Mouse (Mus musculus) liver, postnatal 0 days (tissue): ENCODE data around the gene Pbld1. TPM values are rescaled to one million over a fixed set of nuclear protein-coding genes. Genes with fewer than 3 reads are reported as not detected.
A peak's percentile ranks its signal among the peaks of the same experiment; 100 is the strongest.

Experiments
- ATAC-seq: fragments of 200-750 bp; cut with Nextera tagmentation; 2 replicates; pipeline ENCODE4 v1.8.0; 2017; ENCODE audit warnings: mild to moderate bottlenecking, moderate library complexity
- DNase-seq: peaks from one replicate; pipeline ENCODE4 v3.0.0-alpha.2; 2016
- H3K27ac ChIP-seq: fragments of 300-500 bp; sonication (generic); 2 replicates; pipeline ENCODE4 v1.5.1; 2014; ENCODE audit warnings: antibody characterized with exemption, moderate library complexity, mild to moderate bottlenecking, low read depth
- H3K27me3 ChIP-seq: fragments of 300-500 bp; sonication (generic); 2 replicates; pipeline ENCODE4 v1.6.1; 2014; ENCODE audit warnings: low read length, control low read depth, mixed read lengths; ENCODE audit not compliant: insufficient read depth
- H3K36me3 ChIP-seq: fragments of 300-500 bp; sonication (generic); replicated peaks from 2 replicates; pipeline ENCODE4 v1.6.1; 2014; ENCODE audit warnings: mild to moderate bottlenecking, control low read depth, low read length, moderate library complexity, mixed read lengths; ENCODE audit not compliant: insufficient read depth
- H3K4me1 ChIP-seq: fragments of 300-500 bp; sonication (generic); 2 replicates; pipeline ENCODE4 v1.6.1; 2014; ENCODE audit warnings: antibody characterized with exemption, mild to moderate bottlenecking, control low read depth; ENCODE audit not compliant: insufficient read depth
- H3K4me2 ChIP-seq: fragments of 300-500 bp; sonication (generic); 2 replicates; pipeline ENCODE4 v1.6.1; 2014; ENCODE audit warnings: low read depth, mild to moderate bottlenecking, low read length, moderate library complexity, mixed read lengths
- H3K4me3 ChIP-seq: fragments of 300-500 bp; sonication (generic); 2 replicates; pipeline ENCODE4 v1.5.1; 2014; ENCODE audit warnings: low read depth, low read length
- H3K9ac ChIP-seq: fragments of 300-500 bp; sonication (generic); replicated peaks from 2 replicates; pipeline ENCODE4 v1.6.1; 2014; ENCODE audit warnings: mild to moderate bottlenecking, moderate library complexity
- H3K9me3 ChIP-seq: fragments of 300-500 bp; sonication (generic); 2 replicates; pipeline ENCODE4 v1.6.1; 2016; ENCODE audit warnings: mild to moderate bottlenecking, control low read depth, low read length, mixed read lengths
- CTCF ChIP-seq: sonication (generic); IDR thresholded peaks from 2 replicates; pipeline ENCODE4 v1.5.1; 2016; ENCODE audit warnings: antibody characterized with exemption, low read depth
- EP300 ChIP-seq: IDR thresholded peaks from 2 replicates; pipeline ENCODE4 v1.6.1; 2016; ENCODE audit warnings: antibody characterized with exemption, low read depth, mild to moderate bottlenecking
- whole genome bisulfite sequencing: fragments of 180-500 bp; shearing (Covaris S2); extraction: QIAGEN DNeasy Blood & Tissue Kit; methylation state at CpG from one replicate; pipeline ENCODE4 v1.1.7; 2014; ENCODE audit not compliant: insufficient replicate concordance; 5-methylcytosine and 5-hydroxymethylcytosine counted together
- polyA plus RNA-seq: library from polyadenylated mRNA; unstranded; fragments of >200 nt; fragmentation: Nextera tagmentation; extraction: Ambion mirVana; gene quantifications from 2 replicates; pipeline ENCODE4 v1.2.1, GENCODE M21; 2015

The Pbld1 gene
- polyA plus RNA-seq, 1 experiment from 2014 or later: 67.6 TPM

DNA sequence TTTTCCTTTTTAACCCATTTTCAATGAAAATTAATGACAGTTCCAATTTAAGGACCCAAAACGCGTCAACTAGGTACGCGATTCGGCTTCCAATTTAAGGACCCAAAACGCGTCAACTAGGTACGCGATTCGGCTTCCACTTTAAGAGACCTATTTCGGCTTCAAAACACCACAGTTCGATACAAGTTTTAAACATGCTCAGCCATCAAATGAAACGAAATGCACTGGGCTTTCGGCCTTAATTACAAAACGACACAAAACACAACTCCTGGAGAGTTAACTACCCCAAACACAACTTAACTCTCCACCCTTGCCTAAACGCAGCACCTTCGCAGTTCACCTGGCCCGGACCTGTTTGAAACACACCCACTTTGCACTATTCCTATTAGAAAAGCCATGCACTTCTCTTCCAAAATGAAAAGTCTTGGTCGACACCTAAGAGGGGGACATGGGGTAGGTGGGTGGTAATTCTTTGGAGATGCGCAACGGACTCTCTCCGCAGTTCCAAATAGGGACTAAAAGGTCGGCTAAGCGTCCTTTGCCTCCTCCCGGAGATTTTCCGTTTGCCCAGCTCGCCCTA is 37.3 kb upstream of the Pbld1 start:
- peak overlapping the region; percentile 82 for H3K4me2 ChIP-seq
- ATAC-seq (no peak), DNase-seq (no peak)
- H3K36me3 ChIP-seq: peaks cover 4% of the 10 kb centered on the region; the same call in 1 of the 2 replicates
- no peaks in the 10 kb centered on the region for H3K9me3 ChIP-seq
- TF ChIP-seq EP300 (no peak), CTCF (no peak)
- peaks cover 22% of the 10 kb centered on the region for H3K4me1 ChIP-seq
- peak overlapping the region; percentile 100 for H3K9ac ChIP-seq
- peak overlapping the region; percentile 99 for H3K4me3 ChIP-seq
- under 1% methylated on average over 27 of the region's 27 CpGs for WGBS
- H3K27ac ChIP-seq: peak overlapping the region; percentile 100
- no peaks in the 10 kb centered on the region for H3K27me3 ChIP-seq

DNA sequence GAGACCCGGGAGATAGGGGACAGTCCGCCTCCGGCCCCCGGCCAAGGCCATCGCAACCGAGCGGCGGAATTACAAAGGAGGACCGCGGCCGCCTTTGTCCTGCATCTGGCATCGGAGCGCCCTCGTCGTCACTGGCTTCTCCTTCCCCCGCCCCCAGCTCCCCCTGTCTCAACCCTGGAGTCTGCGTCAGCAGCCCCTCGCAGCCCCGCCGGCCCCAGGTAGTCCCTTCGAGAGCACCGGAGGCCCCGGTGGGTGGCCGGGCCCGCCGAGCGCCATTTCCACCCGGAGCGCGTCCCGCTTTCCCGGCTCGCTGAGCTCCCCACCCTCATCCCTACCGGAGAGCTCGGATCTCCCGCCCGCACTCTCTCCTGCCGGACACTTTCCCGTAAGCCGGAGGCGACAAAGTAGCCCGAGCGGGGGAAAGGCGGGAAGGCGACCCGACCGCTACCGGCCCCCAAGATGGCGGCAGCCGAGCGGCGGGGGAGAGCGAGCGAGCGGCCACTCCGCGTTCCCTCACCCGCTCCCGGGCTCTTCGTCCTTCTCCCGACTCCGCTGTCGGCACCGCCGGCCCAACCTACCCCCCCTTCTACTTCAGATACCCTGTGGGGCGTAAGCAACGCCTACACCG is 36.7 kb upstream of the Pbld1 start:
- TF ChIP-seq CTCF (no peak), EP300 (no peak)
- no peaks in the 10 kb centered on the region for H3K36me3 ChIP-seq
- no peaks in the 10 kb centered on the region for H3K27me3 ChIP-seq
- under 1% methylated on average over 58 of the region's 68 CpGs for WGBS
- H3K9ac ChIP-seq: peak overlapping the region; percentile 100
- peaks cover 22% of the 10 kb centered on the region for H3K4me1 ChIP-seq
- H3K4me2 ChIP-seq: peak overlapping the region; percentile 82
- H3K4me3 ChIP-seq: peak overlapping the region; percentile 99
- DNase-seq (peak; percentile 72), ATAC-seq (peak; percentile 46)
- peak overlapping the region; percentile 100 for H3K27ac ChIP-seq
- H3K9me3 ChIP-seq: no peaks in the 10 kb centered on the region

DNA sequence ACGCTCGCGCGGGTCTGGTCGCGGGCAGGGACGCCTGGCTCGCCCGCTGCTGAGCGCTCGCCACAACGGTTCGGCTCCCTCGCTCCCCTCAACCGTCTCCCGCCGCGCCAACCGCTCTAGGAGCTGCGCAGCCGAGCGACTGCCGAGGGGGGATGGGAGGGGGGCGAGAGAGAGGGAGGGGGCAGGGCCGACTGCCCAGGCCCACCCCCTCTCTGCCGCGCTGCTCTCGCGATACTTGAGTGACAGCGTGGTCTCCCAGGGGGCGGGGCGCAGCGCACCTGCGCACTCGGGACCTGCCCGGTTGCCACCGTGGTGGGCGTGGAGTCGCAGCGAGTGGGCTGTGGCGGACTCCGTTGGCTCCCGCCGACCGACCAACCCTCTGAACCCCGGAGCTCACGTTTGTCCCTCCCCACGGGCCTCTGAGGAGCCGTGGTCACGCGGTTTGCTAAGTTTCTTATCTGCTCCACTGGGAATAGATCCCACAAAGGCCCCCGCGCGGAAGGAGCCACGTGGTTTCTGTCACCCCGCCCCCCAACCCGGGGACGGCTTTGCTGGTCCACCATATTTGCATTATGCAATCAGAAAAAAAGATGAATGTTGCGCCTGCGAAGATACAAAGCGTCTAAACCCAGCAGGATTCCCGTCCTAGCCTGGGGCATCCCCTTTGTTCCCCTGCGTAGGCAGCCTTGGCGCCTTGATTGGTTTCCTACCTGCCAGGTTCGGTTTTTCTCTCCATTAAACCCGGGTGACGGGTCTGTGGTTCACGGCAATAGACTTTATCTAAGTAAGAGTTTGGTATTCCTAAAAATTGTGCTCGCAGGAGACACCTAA is 36.0 kb upstream of the Pbld1 start, which contains the start of the genes Hnrnph3 and Pbld2:
Gene Hnrnph3 (minus strand): TSS at position 469 of the 831 bp plus-strand sequence.
Gene Pbld2 (plus strand): TSS at position 567 of the 831 bp plus-strand sequence.
- H3K27me3 ChIP-seq: no peaks in the 10 kb centered on the region
- no peaks in the 10 kb centered on the region for H3K36me3 ChIP-seq
- peak within 1 kb of the TSS; percentile 99 for H3K4me3 ChIP-seq
- H3K9ac ChIP-seq: peak within 1 kb of the TSS; percentile 100
- no peaks in the 10 kb centered on the region for H3K9me3 ChIP-seq
- DNase-seq (peak; percentile 98), ATAC-seq (peak; percentile 94)
- H3K4me2 ChIP-seq: peak within 1 kb of the TSS; percentile 82
- peak; percentile 63; the same call in 1 of the 2 replicates for TF ChIP-seq EP300
- TF ChIP-seq CTCF: no peak
- peaks cover 22% of the 10 kb centered on the region for H3K4me1 ChIP-seq
- H3K27ac ChIP-seq: peak within 1 kb of the TSS; percentile 100
- under 1% methylated on average over 56 of the region's 69 CpGs for WGBS

DNA sequence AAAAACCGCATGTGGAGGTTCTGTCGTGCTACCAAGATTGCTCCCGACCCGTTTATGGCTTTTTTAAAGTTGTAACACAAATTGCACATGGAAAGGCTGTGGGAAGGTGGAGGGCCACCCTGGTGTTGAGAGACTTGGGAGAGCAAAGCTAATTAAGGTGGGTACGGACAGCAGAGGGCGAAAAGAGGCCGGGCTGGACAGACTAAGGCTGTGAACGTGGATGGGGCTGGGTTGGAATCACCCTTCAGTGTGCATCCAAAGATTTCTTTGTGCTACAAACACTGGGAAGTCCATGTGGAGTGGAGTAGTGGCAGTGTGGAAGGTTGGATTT is 35.4 kb upstream of the Pbld1 start:
- Histone ChIP-seq H3K9me3 (no peaks in the 10 kb centered on the region), H3K27ac (peak overlapping the region; percentile 100), H3K27me3 (no peaks in the 10 kb centered on the region), H3K36me3 (no peaks in the 10 kb centered on the region), H3K9ac (peak overlapping the region; percentile 100), H3K4me2 (peak overlapping the region; percentile 82), H3K4me1 (peaks cover 22% of the 10 kb centered on the region), H3K4me3 (peak overlapping the region; percentile 99)
- TF ChIP-seq CTCF (peak; percentile 66), EP300 (no peak)
- ATAC-seq: peak; percentile 25
- WGBS: under 1% methylated on average over 8 of the region's 8 CpGs
- peak; percentile 57 for DNase-seq

DNA sequence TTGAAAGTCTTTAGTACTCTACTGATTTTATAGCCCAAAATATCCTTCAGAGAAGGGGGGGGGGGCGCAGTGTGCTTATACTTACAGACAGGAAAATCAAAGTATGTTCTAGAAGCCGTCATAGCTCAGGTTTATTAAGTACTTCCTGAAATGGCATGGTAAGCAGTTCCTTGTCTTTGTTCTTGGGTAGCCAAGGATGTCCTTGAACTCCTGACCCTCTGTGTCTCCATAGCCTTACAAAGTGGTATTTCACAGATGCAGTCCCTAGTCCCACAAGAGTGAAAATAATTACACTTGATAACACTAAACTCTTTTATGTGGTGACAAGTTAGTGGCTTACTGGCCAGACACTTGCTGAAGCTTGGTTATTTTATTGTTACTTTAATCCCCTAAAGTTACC is 34.9 kb upstream of the Pbld1 start:
- DNase-seq (no peak), ATAC-seq (no peak)
- no peaks in the 10 kb centered on the region for H3K36me3 ChIP-seq
- H3K27me3 ChIP-seq: no peaks in the 10 kb centered on the region
- H3K4me1 ChIP-seq: peaks cover 22% of the 10 kb centered on the region
- peak overlapping the region; percentile 100; the same call in 1 of the 2 replicates for H3K27ac ChIP-seq
- TF ChIP-seq EP300 (no peak), CTCF (no peak)
- peak overlapping the region; percentile 82 for H3K4me2 ChIP-seq
- peak overlapping the region; percentile 99; the same call in 1 of the 2 replicates for H3K4me3 ChIP-seq
- no peaks in the 10 kb centered on the region for H3K9me3 ChIP-seq
- no peak overlapping the region for H3K9ac ChIP-seq
- 46% methylated on average over 2 of the region's 2 CpGs for WGBS

DNA sequence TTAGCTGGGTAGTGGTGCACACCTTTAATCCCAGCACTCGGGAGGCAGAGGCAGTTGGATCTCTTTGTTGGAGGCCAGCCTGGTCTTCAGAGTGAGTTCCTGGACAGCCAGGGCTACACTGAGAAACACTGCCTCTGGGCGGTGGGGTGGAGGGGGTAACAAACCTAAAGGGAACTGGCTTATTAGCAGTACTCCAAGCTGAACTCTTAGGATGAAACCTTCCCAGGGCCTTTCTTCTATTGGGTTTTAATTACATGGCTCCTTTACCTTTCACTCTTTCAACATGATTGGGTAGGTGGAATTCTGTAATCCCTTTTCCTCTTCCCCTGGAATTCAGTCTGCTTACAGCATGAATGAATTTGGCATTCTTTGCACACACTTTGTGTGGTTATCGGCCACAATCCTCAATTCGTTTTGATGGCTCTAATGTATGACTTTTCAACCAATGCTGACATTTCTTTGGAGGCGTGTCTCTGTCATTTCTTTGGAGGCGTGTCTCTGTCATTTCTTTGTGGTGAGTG is 34.4 kb upstream of the Pbld1 start:
- no peaks in the 10 kb centered on the region for H3K9me3 ChIP-seq
- H3K36me3 ChIP-seq: no peaks in the 10 kb centered on the region
- no peak overlapping the region for H3K4me3 ChIP-seq
- H3K9ac ChIP-seq: no peak overlapping the region
- 0 out of 2 replicates have a peak overlapping the region, but pooled peaks have one; percentile 100 for H3K27ac ChIP-seq
- ATAC-seq (no peak), DNase-seq (no peak)
- no peaks in the 10 kb centered on the region for H3K27me3 ChIP-seq
- H3K4me2 ChIP-seq: no peak overlapping the region
- WGBS: 61% methylated on average over 6 of the region's 6 CpGs
- peaks cover 22% of the 10 kb centered on the region for H3K4me1 ChIP-seq
- TF ChIP-seq EP300 (no peak), CTCF (no peak)
